Mouse (Mus musculus): ENCODE results near the gene Snapc4. TPM values are rescaled to one million over a fixed set of nuclear protein-coding genes. Genes with fewer than 3 reads are reported as not detected.
A peak's percentile ranks its signal among the peaks of the same experiment; 100 is the strongest.

Snapc4 gene
- polyA plus RNA-seq, 1 experiment from 2014 or later, result 29.3 TPM

DNA sequence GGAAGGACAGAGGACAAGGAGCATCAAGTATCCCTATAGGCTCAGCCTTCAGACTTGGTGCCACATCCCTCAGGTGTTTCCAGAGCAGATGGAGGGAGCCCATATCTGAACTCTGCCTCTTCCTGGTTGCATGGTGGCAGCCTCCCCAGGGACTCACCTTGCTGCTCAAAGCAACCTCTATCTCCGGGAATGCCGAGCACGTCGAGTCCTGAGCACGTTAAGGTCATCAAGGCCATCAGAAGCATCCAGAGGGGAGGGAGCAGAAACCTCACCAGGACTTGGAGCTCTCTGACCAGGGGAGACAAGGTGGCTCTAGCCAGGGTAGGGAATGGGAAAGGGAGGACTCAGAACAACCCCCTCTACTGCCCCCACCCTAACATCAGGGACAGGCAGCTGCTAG, 17.0 kb downstream of the Snapc4 start:
- no peak overlapping the region for H3K9ac ChIP-seq (ENCODE audit: low read depth, low read length)
- no peaks in the 10 kb centered on the region for H3K9me3 ChIP-seq (ENCODE audit: control insufficient read depth, low read length)
- no peak overlapping the region for H3K4me3 ChIP-seq (ENCODE audit: low read length)
- H3K4me2 ChIP-seq (replicated peaks; ENCODE audit: low read depth, low read length), result no peak overlapping the region
- WGBS, result 75% methylated on average over 5 of the region's 5 CpGs
- no peak for ATAC-seq (ENCODE audit: low FRiP score, low TSS enrichment)
- H3K27me3 ChIP-seq (ENCODE audit: control insufficient read depth, insufficient read depth, low read length), result no peaks in the 10 kb centered on the region
- H3K4me1 ChIP-seq (ENCODE audit: control insufficient read depth, insufficient read depth, low read length), result no peaks in the 10 kb centered on the region
- H3K36me3 ChIP-seq (ENCODE audit: control insufficient read depth, insufficient read depth, low read length), result peaks cover 51% of the 10 kb centered on the region
- no peak overlapping the region for H3K27ac ChIP-seq (ENCODE audit: low read depth, low read length)

DNA sequence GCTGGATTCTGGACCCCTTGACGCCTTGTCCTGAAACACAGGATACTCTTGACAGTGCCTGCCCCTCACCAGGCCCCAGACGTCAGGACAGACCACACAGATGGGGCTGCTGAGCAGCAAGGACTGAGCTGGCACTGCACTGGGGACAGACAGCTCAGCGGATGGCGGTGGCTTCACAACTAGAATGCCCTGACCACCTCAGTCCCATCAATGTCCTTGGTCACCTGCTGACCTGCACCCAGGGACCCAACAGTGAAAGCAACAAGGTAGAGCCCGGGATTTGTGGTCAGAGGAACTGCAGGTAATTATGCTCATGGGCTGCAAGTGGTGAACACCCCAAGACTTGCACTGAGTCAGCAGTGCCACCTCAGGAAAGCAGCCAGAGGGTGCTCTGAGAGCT, 17.5 kb downstream of the Snapc4 start:
- WGBS, result 82% methylated on average over 5 of the region's 5 CpGs
- no peak overlapping the region for H3K4me3 ChIP-seq (ENCODE audit: low read length)
- H3K4me1 ChIP-seq (ENCODE audit: control insufficient read depth, insufficient read depth, low read length), result no peaks in the 10 kb centered on the region; the same call in 1 of the 2 replicates
- no peaks in the 10 kb centered on the region for H3K9me3 ChIP-seq (ENCODE audit: control insufficient read depth, low read length)
- H3K36me3 ChIP-seq (ENCODE audit: control insufficient read depth, insufficient read depth, low read length), result peaks cover 46% of the 10 kb centered on the region
- ATAC-seq (ENCODE audit: low FRiP score, low TSS enrichment), result no peak
- H3K9ac ChIP-seq (ENCODE audit: low read depth, low read length), result no peak overlapping the region
- no peak overlapping the region for H3K4me2 ChIP-seq (replicated peaks; ENCODE audit: low read depth, low read length)
- no peak overlapping the region for H3K27ac ChIP-seq (ENCODE audit: low read depth, low read length)
- no peaks in the 10 kb centered on the region for H3K27me3 ChIP-seq (ENCODE audit: control insufficient read depth, insufficient read depth, low read length)

DNA sequence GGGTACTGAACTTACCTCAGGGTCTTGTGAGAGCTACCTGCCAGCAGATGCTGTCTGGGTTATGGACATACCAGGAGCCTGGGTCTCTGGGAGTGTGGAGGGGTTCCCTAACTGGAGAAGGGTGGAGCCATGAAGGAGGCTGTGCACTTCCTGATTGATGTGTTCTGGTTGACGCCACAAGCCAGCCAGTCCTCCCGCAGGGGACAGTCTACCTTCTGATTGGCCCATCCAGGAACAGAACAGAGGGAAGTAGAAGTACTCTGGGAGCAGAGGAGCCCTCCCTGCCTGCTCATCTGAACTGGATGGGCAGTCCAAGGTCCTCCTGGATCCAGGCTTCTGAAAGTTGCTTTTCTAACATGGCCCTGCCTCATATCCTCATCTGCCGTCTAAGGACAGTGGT, 19.7 kb downstream of the Snapc4 start, which contains the start of gene Card9:
Card9 (minus strand) TSS at position 147 of the 400 bp plus-strand sequence.
- Histone ChIP-seq H3K4me2 (replicated peaks; ENCODE audit: low read depth, low read length) (no peak within 1 kb of the TSS), H3K27ac (ENCODE audit: low read depth, low read length) (no peak within 1 kb of the TSS), H3K27me3 (ENCODE audit: control insufficient read depth, insufficient read depth, low read length) (no peaks in the 10 kb centered on the region), H3K36me3 (ENCODE audit: control insufficient read depth, insufficient read depth, low read length) (peaks cover 24% of the 10 kb centered on the region), H3K9ac (ENCODE audit: low read depth, low read length) (no peak within 1 kb of the TSS), H3K9me3 (ENCODE audit: control insufficient read depth, low read length) (no peaks in the 10 kb centered on the region), H3K4me1 (ENCODE audit: control insufficient read depth, insufficient read depth, low read length) (peaks cover 6% of the 10 kb centered on the region; the same call in 1 of the 2 replicates), H3K4me3 (ENCODE audit: low read length) (no peak within 1 kb of the TSS)
- WGBS, result 34% methylated on average over 3 of the region's 3 CpGs
- ATAC-seq (ENCODE audit: low FRiP score, low TSS enrichment), result no peak

GRCm38 (mm10) chr2:26359983-26360382, 20.5 kb downstream of the Snapc4 start:
- Histone ChIP-seq H3K9me3 (ENCODE audit: control insufficient read depth, low read length) (no peaks in the 10 kb centered on the region), H3K36me3 (ENCODE audit: control insufficient read depth, insufficient read depth, low read length) (peaks cover 16% of the 10 kb centered on the region), H3K9ac (ENCODE audit: low read depth, low read length) (no peak overlapping the region), H3K4me1 (ENCODE audit: control insufficient read depth, insufficient read depth, low read length) (peaks cover 6% of the 10 kb centered on the region; the same call in 1 of the 2 replicates), H3K4me2 (replicated peaks; ENCODE audit: low read depth, low read length) (no peak overlapping the region), H3K27me3 (ENCODE audit: control insufficient read depth, insufficient read depth, low read length) (no peaks in the 10 kb centered on the region), H3K27ac (ENCODE audit: low read depth, low read length) (no peak overlapping the region), H3K4me3 (ENCODE audit: low read length) (no peak overlapping the region)
- WGBS, result 81% methylated on average over 6 of the region's 6 CpGs
- no peak for ATAC-seq (ENCODE audit: low FRiP score, low TSS enrichment)

DNA sequence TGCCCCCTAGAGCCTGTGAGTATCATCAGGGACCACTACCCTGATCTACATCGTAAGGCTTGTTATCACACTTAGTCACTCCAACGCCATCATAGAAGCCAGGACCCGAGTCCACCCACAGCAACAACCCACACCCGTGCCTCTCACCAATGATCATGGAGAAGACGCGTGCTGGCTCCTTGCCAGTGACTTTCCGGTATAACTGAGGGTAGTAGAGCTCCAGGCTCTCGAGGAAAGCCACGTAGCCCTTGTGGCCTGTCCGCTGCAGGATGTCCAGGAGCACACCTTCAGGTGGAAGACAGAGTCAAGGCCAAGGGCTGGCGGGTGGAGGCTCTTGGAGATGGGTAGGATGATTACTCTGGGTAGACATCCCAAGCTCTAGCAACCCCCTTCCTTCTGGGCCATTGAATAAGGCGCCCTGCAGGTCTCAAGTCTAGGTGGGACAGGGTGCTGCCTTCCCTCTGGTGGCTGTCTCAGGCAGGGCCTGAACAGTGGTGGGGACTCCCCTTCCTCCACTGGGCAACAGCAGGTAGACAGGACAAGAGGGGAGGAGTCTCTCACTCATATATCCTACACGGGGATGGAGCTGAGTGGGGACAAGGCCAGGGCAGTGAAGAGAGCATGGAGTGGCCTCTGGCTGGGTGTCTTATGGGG, 21.7 kb downstream of the Snapc4 start:
- WGBS, result 90% methylated on average over 13 of the region's 13 CpGs
- H3K9me3 ChIP-seq (ENCODE audit: control insufficient read depth, low read length), result no peaks in the 10 kb centered on the region
- no peaks in the 10 kb centered on the region for H3K27me3 ChIP-seq (ENCODE audit: control insufficient read depth, insufficient read depth, low read length)
- no peak overlapping the region for H3K4me2 ChIP-seq (replicated peaks; ENCODE audit: low read depth, low read length)
- H3K36me3 ChIP-seq (ENCODE audit: control insufficient read depth, insufficient read depth, low read length), result 0 out of 2 replicates have a peak, but pooled peaks cover 4% of the 10 kb centered on the region
- H3K9ac ChIP-seq (ENCODE audit: low read depth, low read length), result no peak overlapping the region
- no peak overlapping the region for H3K4me3 ChIP-seq (ENCODE audit: low read length)
- no peak for ATAC-seq (ENCODE audit: low FRiP score, low TSS enrichment)
- no peak overlapping the region for H3K27ac ChIP-seq (ENCODE audit: low read depth, low read length)
- peaks cover 6% of the 10 kb centered on the region; the same call in 1 of the 2 replicates for H3K4me1 ChIP-seq (ENCODE audit: control insufficient read depth, insufficient read depth, low read length)

GRCm38 (mm10) chr2:26357484-26357883, 23.0 kb downstream of the Snapc4 start:
- WGBS, result 41% methylated on average over 15 of the region's 15 CpGs
- H3K4me3 ChIP-seq (ENCODE audit: low read length), result no peak overlapping the region
- no peaks in the 10 kb centered on the region for H3K27me3 ChIP-seq (ENCODE audit: control insufficient read depth, insufficient read depth, low read length)

GRCm38 (mm10) chr2:26356678-26357077, 23.8 kb downstream of the Snapc4 start:
- Histone ChIP-seq H3K4me1 (ENCODE audit: control insufficient read depth, insufficient read depth, low read length) (peaks cover 11% of the 10 kb centered on the region), H3K27ac (ENCODE audit: low read depth, low read length) (no peak overlapping the region), H3K4me2 (replicated peaks; ENCODE audit: low read depth, low read length) (no peak overlapping the region), H3K9me3 (ENCODE audit: control insufficient read depth, low read length) (no peaks in the 10 kb centered on the region), H3K27me3 (ENCODE audit: control insufficient read depth, insufficient read depth, low read length) (no peaks in the 10 kb centered on the region), H3K9ac (ENCODE audit: low read depth, low read length) (no peak overlapping the region), H3K4me3 (ENCODE audit: low read length) (no peak overlapping the region), H3K36me3 (ENCODE audit: control insufficient read depth, insufficient read depth, low read length) (no peaks in the 10 kb centered on the region)
- WGBS, result 76% methylated on average over 7 of the region's 7 CpGs
- ATAC-seq (ENCODE audit: low FRiP score, low TSS enrichment), result no peak

More at GRCm38 (mm10) chr2:26357484-26357883, 23.0 kb downstream of the Snapc4 start:
- H3K36me3 ChIP-seq (ENCODE audit: control insufficient read depth, insufficient read depth, low read length), result no peaks in the 10 kb centered on the region
- H3K27ac ChIP-seq (ENCODE audit: low read depth, low read length), result no peak overlapping the region
- H3K4me1 ChIP-seq (ENCODE audit: control insufficient read depth, insufficient read depth, low read length), result peaks cover 10% of the 10 kb centered on the region
- peak overlapping the region; percentile 28; the same call in 1 of the 2 replicates for H3K9ac ChIP-seq (ENCODE audit: low read depth, low read length)
- peak; percentile 30 for ATAC-seq (ENCODE audit: low FRiP score, low TSS enrichment)
- H3K9me3 ChIP-seq (ENCODE audit: control insufficient read depth, low read length), result no peaks in the 10 kb centered on the region
- no peak overlapping the region for H3K4me2 ChIP-seq (replicated peaks; ENCODE audit: low read depth, low read length)

GRCm38 (mm10) chr2:26356231-26356630, 24.2 kb downstream of the Snapc4 start:
- H3K36me3 ChIP-seq (ENCODE audit: control insufficient read depth, insufficient read depth, low read length), result no peaks in the 10 kb centered on the region
- no peaks in the 10 kb centered on the region for H3K27me3 ChIP-seq (ENCODE audit: control insufficient read depth, insufficient read depth, low read length)
- no peaks in the 10 kb centered on the region for H3K9me3 ChIP-seq (ENCODE audit: control insufficient read depth, low read length)
- H3K4me3 ChIP-seq (ENCODE audit: low read length), result no peak overlapping the region
- no peak overlapping the region for H3K9ac ChIP-seq (ENCODE audit: low read depth, low read length)
- no peak overlapping the region for H3K4me2 ChIP-seq (replicated peaks; ENCODE audit: low read depth, low read length)
- no peak for ATAC-seq (ENCODE audit: low FRiP score, low TSS enrichment)
- WGBS, result 83% methylated on average over 4 of the region's 4 CpGs
- H3K27ac ChIP-seq (ENCODE audit: low read depth, low read length), result no peak overlapping the region
- H3K4me1 ChIP-seq (ENCODE audit: control insufficient read depth, insufficient read depth, low read length), result peaks cover 12% of the 10 kb centered on the region

DNA sequence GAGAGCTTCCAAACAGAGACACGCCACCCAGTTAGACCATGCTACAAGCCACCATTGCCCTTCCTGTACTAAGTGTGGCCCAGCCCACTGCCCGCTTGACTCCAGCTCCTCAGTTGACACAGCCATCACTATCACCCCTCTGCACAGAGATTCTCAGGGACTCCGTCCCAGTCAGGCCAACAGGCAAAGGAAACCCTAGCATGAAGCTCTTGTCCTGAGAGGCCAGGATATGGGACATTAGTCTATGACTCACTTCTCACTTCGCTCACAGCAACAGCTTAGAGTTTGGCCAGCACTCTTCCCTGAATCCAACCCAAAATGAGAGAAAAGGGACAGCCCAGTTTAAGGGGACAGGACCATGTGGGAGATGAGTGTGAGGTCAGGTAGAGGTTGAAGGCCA, 26.1 kb downstream of the Snapc4 start:
- 86% methylated on average over 4 of the region's 4 CpGs for WGBS
- H3K36me3 ChIP-seq (ENCODE audit: control insufficient read depth, insufficient read depth, low read length), result peaks cover 9% of the 10 kb centered on the region
- no peak overlapping the region for H3K4me2 ChIP-seq (replicated peaks; ENCODE audit: low read depth, low read length)
- no peaks in the 10 kb centered on the region for H3K9me3 ChIP-seq (ENCODE audit: control insufficient read depth, low read length)
- H3K4me1 ChIP-seq (ENCODE audit: control insufficient read depth, insufficient read depth, low read length), result peaks cover 18% of the 10 kb centered on the region
- no peak overlapping the region for H3K9ac ChIP-seq (ENCODE audit: low read depth, low read length)
- ATAC-seq (ENCODE audit: low FRiP score, low TSS enrichment), result no peak
- no peak overlapping the region for H3K27ac ChIP-seq (ENCODE audit: low read depth, low read length)
- H3K4me3 ChIP-seq (ENCODE audit: low read length), result no peak overlapping the region
- no peaks in the 10 kb centered on the region for H3K27me3 ChIP-seq (ENCODE audit: control insufficient read depth, insufficient read depth, low read length)

Data from kidney, embryonic 14.5 days (tissue).